Mouse (Mus musculus) forebrain, embryonic 12.5 days (tissue): ENCODE measurements around the gene Cdc42bpa. TPM values are rescaled to one million over a fixed set of nuclear protein-coding genes. Genes with fewer than 3 reads are reported as not detected.

Source experiments
- ATAC-seq: fragments of 200-750 bp; cut with Nextera tagmentation; 2 replicates; pipeline ENCODE4 v1.8.0; 2017; ENCODE audit warnings: moderate TSS enrichment; ENCODE audit not compliant: low FRiP score
- H3K27ac ChIP-seq: fragments of 300-500 bp; sonication (generic); 2 replicates; pipeline ENCODE4 v1.5.1; 2016; ENCODE audit warnings: mild to moderate bottlenecking
- H3K27me3 ChIP-seq: fragments of 300-500 bp; sonication (generic); 2 replicates; pipeline ENCODE4 v1.6.1; 2016; ENCODE audit warnings: mild to moderate bottlenecking
- H3K36me3 ChIP-seq: fragments of 300-500 bp; sonication (generic); replicated peaks from 2 replicates; pipeline ENCODE4 v1.6.1; 2016; ENCODE audit warnings: mild to moderate bottlenecking
- H3K4me1 ChIP-seq: fragments of 300-500 bp; sonication (generic); 2 replicates; pipeline ENCODE4 v1.6.1; 2016
- H3K4me2 ChIP-seq: fragments of 300-500 bp; sonication (generic); 2 replicates; pipeline ENCODE4 v1.6.1; 2016; ENCODE audit warnings: mild to moderate bottlenecking, moderate library complexity
- H3K4me3 ChIP-seq: fragments of 300-500 bp; sonication (generic); replicated peaks from 2 replicates; pipeline ENCODE4 v1.5.1; 2016; ENCODE audit warnings: mild to moderate bottlenecking
- H3K9ac ChIP-seq: fragments of 300-500 bp; sonication (generic); 2 replicates; pipeline ENCODE4 v1.6.1; 2016; ENCODE audit warnings: mild to moderate bottlenecking
- H3K9me3 ChIP-seq: fragments of 300-500 bp; sonication (generic); 2 replicates; pipeline ENCODE4 v1.6.1; 2016
- WGBS: fragments of 180-500 bp; shearing (Covaris S2); methylation state at CpG from one replicate; pipeline ENCODE4 v1.1.7; 2016; 5-methylcytosine and 5-hydroxymethylcytosine counted together
- polyA plus RNA-seq: library from polyadenylated mRNA; unstranded; fragments of >200 nt; fragmentation: Nextera tagmentation; extraction: Ambion mirVana; gene quantifications from 2 replicates; pipeline ENCODE4 v1.2.1, GENCODE M21; 2016

Gene Cdc42bpa
- polyA plus RNA-seq, 1 experiment from 2014 or later, result 24.0 TPM

- 39% methylated on average over 3 of the region's 3 CpGs for WGBS
- ATAC-seq, result 0 out of 2 replicates have a peak, but pooled peaks have one; percentile 55
- H3K27ac ChIP-seq, result no peak overlapping the region
- no peak overlapping the region for H3K9ac ChIP-seq
- H3K4me2 ChIP-seq, result no peak overlapping the region
- H3K9me3 ChIP-seq, result no peaks in the 10 kb centered on the region
- no peaks in the 10 kb centered on the region for H3K4me1 ChIP-seq
- no peak overlapping the region for H3K4me3 ChIP-seq
- no peaks in the 10 kb centered on the region for H3K36me3 ChIP-seq
- H3K27me3 ChIP-seq, result no peaks in the 10 kb centered on the region
Measured at GRCm38 (mm10) chr1:180175167-180175566, 214.9 kb downstream of the Cdc42bpa start.

- no peak overlapping the region for H3K4me2 ChIP-seq
- no peak overlapping the region for H3K27ac ChIP-seq
- no peak for ATAC-seq
- WGBS, result 66% methylated on average over 8 of the region's 8 CpGs
- no peaks in the 10 kb centered on the region for H3K9me3 ChIP-seq
- H3K27me3 ChIP-seq, result no peaks in the 10 kb centered on the region
- no peaks in the 10 kb centered on the region for H3K36me3 ChIP-seq
- no peaks in the 10 kb centered on the region for H3K4me1 ChIP-seq
- no peak overlapping the region for H3K9ac ChIP-seq
- H3K4me3 ChIP-seq, result no peak overlapping the region
Measured at GRCm38 (mm10) chr1:180175635-180176034, 215.4 kb downstream of the Cdc42bpa start.

- no peak for ATAC-seq
- no peak overlapping the region for H3K4me2 ChIP-seq
- no peaks in the 10 kb centered on the region for H3K27me3 ChIP-seq
- no peaks in the 10 kb centered on the region for H3K4me1 ChIP-seq
- WGBS, result 6% methylated on average over 1 of the region's 1 CpGs
- H3K27ac ChIP-seq, result no peak overlapping the region
- no peak overlapping the region for H3K9ac ChIP-seq
- no peaks in the 10 kb centered on the region for H3K9me3 ChIP-seq
- no peak overlapping the region for H3K4me3 ChIP-seq
- no peaks in the 10 kb centered on the region for H3K36me3 ChIP-seq
Measured at GRCm38 (mm10) chr1:180176784-180177183, 216.5 kb downstream of the Cdc42bpa start.

- no peak for ATAC-seq
- 93% methylated on average over 9 of the region's 9 CpGs for WGBS
Measured at GRCm38 (mm10) chr1:180178340-180178739, 218.1 kb downstream of the Cdc42bpa start.

DNA sequence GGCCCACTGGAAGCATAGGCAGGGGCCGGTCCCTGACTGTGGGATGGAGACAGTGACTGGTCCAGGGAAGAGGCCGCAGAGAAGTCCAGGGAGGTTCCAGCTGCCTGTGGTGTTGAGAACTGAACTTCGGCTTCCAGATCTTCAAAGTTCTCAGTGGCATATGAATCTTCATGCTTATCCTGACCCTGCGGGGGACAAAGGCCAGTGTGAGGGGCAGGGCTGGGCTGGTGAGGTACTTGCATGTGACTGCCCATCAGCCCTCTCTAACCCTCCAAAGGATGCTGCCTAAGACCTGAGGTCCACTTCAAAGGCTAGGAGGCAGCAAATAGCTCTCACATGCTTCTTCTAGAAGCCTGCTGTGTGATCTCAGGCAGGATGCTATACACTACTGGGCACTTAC, 218.8 kb downstream of the Cdc42bpa start:
- H3K9ac ChIP-seq, result no peak overlapping the region
- no peaks in the 10 kb centered on the region for H3K4me1 ChIP-seq
- no peak overlapping the region for H3K4me2 ChIP-seq
- no peak overlapping the region for H3K27ac ChIP-seq
- H3K9me3 ChIP-seq, result no peaks in the 10 kb centered on the region
- H3K4me3 ChIP-seq, result no peak overlapping the region
- WGBS, result 93% methylated on average over 4 of the region's 4 CpGs
- no peaks in the 10 kb centered on the region for H3K27me3 ChIP-seq
- no peak for ATAC-seq
- no peaks in the 10 kb centered on the region for H3K36me3 ChIP-seq

More at GRCm38 (mm10) chr1:180178340-180178739, 218.1 kb downstream of the Cdc42bpa start:
- no peaks in the 10 kb centered on the region for H3K4me1 ChIP-seq
- H3K4me2 ChIP-seq, result no peak overlapping the region
- H3K27ac ChIP-seq, result no peak overlapping the region
- H3K36me3 ChIP-seq, result no peaks in the 10 kb centered on the region
- no peaks in the 10 kb centered on the region for H3K27me3 ChIP-seq
- H3K9me3 ChIP-seq, result no peaks in the 10 kb centered on the region
- H3K9ac ChIP-seq, result no peak overlapping the region
- H3K4me3 ChIP-seq, result no peak overlapping the region

- WGBS, result 95% methylated on average over 2 of the region's 2 CpGs
- H3K4me3 ChIP-seq, result no peak overlapping the region
- H3K4me2 ChIP-seq, result no peak overlapping the region
- H3K36me3 ChIP-seq, result no peaks in the 10 kb centered on the region
- H3K9me3 ChIP-seq, result no peaks in the 10 kb centered on the region
- H3K9ac ChIP-seq, result no peak overlapping the region
- no peaks in the 10 kb centered on the region for H3K4me1 ChIP-seq
- ATAC-seq, result no peak
- no peaks in the 10 kb centered on the region for H3K27me3 ChIP-seq
- no peak overlapping the region for H3K27ac ChIP-seq
Measured at GRCm38 (mm10) chr1:180179840-180180239, 219.6 kb downstream of the Cdc42bpa start.

- WGBS, result 89% methylated on average over 7 of the region's 7 CpGs
- H3K27ac ChIP-seq, result no peak overlapping the region
- no peak overlapping the region for H3K4me2 ChIP-seq
- no peaks in the 10 kb centered on the region for H3K27me3 ChIP-seq
- H3K4me3 ChIP-seq, result no peak overlapping the region
- no peaks in the 10 kb centered on the region for H3K9me3 ChIP-seq
- no peak for ATAC-seq
- H3K9ac ChIP-seq, result no peak overlapping the region
- H3K4me1 ChIP-seq, result no peaks in the 10 kb centered on the region
- no peaks in the 10 kb centered on the region for H3K36me3 ChIP-seq
Measured at GRCm38 (mm10) chr1:180181304-180181965, 221.2 kb downstream of the Cdc42bpa start.

- H3K4me3 ChIP-seq, result no peak overlapping the region
- no peak overlapping the region for H3K27ac ChIP-seq
- no peak overlapping the region for H3K4me2 ChIP-seq
- H3K36me3 ChIP-seq, result no peaks in the 10 kb centered on the region
- ATAC-seq, result no peak
- no peaks in the 10 kb centered on the region for H3K9me3 ChIP-seq
- no peaks in the 10 kb centered on the region for H3K4me1 ChIP-seq
- no peaks in the 10 kb centered on the region for H3K27me3 ChIP-seq
- 89% methylated on average over 9 of the region's 9 CpGs for WGBS
- H3K9ac ChIP-seq, result no peak overlapping the region
Measured at GRCm38 (mm10) chr1:180181966-180182319, 221.7 kb downstream of the Cdc42bpa start.

GRCm38 (mm10) chr1:180182731-180183130, 222.5 kb downstream of the Cdc42bpa start:
- Histone ChIP-seq H3K4me3 (no peak overlapping the region), H3K27ac (no peak overlapping the region), H3K36me3 (no peaks in the 10 kb centered on the region), H3K9me3 (no peaks in the 10 kb centered on the region), H3K27me3 (no peaks in the 10 kb centered on the region), H3K4me1 (no peaks in the 10 kb centered on the region), H3K4me2 (no peak overlapping the region), H3K9ac (no peak overlapping the region)
- no peak for ATAC-seq
- 65% methylated on average over 3 of the region's 3 CpGs for WGBS

- Histone ChIP-seq H3K9me3 (no peaks in the 10 kb centered on the region), H3K4me3 (no peak overlapping the region), H3K36me3 (no peaks in the 10 kb centered on the region), H3K4me2 (no peak overlapping the region), H3K27ac (no peak overlapping the region), H3K9ac (no peak overlapping the region), H3K4me1 (no peaks in the 10 kb centered on the region), H3K27me3 (no peaks in the 10 kb centered on the region)
- no peak for ATAC-seq
- WGBS, result 91% methylated on average over 6 of the region's 6 CpGs
Measured at GRCm38 (mm10) chr1:180183525-180184159, 223.4 kb downstream of the Cdc42bpa start.

DNA sequence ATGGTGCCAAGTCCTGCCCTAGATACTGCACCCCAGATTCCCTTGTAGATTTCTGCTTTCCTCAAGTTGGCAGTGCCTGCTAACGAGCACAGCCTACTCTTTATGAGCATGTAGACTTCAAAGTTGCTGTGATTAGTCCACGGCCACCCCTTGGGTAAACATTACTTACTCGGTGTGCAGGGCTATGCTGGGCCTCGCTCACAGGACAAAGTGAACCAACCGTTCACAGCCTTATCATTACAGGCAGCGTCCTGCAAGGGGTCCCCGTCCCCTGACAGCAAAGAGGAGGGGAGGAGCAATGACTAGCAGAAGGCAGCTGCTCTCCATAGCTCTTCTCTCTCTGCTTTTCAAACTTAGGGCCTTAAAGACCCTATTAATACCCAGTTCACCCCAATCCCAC, 224.5 kb downstream of the Cdc42bpa start:
- no peak overlapping the region for H3K4me3 ChIP-seq
- no peak for ATAC-seq

GRCm38 (mm10) chr1:180185877-180186276, 225.6 kb downstream of the Cdc42bpa start:
- no peak overlapping the region for H3K4me2 ChIP-seq
- no peak overlapping the region for H3K27ac ChIP-seq
- ATAC-seq, result no peak
- H3K4me3 ChIP-seq, result no peak overlapping the region
- no peak overlapping the region for H3K9ac ChIP-seq
- 72% methylated on average over 5 of the region's 5 CpGs for WGBS
- no peaks in the 10 kb centered on the region for H3K36me3 ChIP-seq
- H3K27me3 ChIP-seq, result no peaks in the 10 kb centered on the region
- no peaks in the 10 kb centered on the region for H3K4me1 ChIP-seq
- no peaks in the 10 kb centered on the region for H3K9me3 ChIP-seq

More for the DNA sequence above, 224.5 kb downstream of the Cdc42bpa start:
- 62% methylated on average over 7 of the region's 7 CpGs for WGBS
- H3K27ac ChIP-seq, result no peak overlapping the region
- no peaks in the 10 kb centered on the region for H3K36me3 ChIP-seq
- no peaks in the 10 kb centered on the region for H3K9me3 ChIP-seq
- H3K27me3 ChIP-seq, result no peaks in the 10 kb centered on the region
- no peaks in the 10 kb centered on the region for H3K4me1 ChIP-seq
- no peak overlapping the region for H3K4me2 ChIP-seq
- no peak overlapping the region for H3K9ac ChIP-seq

GRCm38 (mm10) chr1:180186371-180186770, 226.1 kb downstream of the Cdc42bpa start:
- no peak overlapping the region for H3K4me3 ChIP-seq
- 81% methylated on average over 3 of the region's 3 CpGs for WGBS
- ATAC-seq, result no peak

More at GRCm38 (mm10) chr1:180186371-180186770, 226.1 kb downstream of the Cdc42bpa start:
- H3K36me3 ChIP-seq, result no peaks in the 10 kb centered on the region
- H3K27ac ChIP-seq, result no peak overlapping the region
- H3K4me1 ChIP-seq, result no peaks in the 10 kb centered on the region
- no peaks in the 10 kb centered on the region for H3K9me3 ChIP-seq
- H3K4me2 ChIP-seq, result no peak overlapping the region
- H3K27me3 ChIP-seq, result no peaks in the 10 kb centered on the region; the same call in 1 of the 2 replicates
- H3K9ac ChIP-seq, result no peak overlapping the region
